Mouse (Mus musculus) ovary, adult 18-20 months (tissue): ENCODE data around the gene Gucy2c.

ENCODE experiments used
- DNase-seq: peaks from one replicate; pipeline ENCODE4 v3.0.0; 2022; ENCODE audit warnings: low spot score, mixed read lengths

Gene Gucy2c

DNA sequence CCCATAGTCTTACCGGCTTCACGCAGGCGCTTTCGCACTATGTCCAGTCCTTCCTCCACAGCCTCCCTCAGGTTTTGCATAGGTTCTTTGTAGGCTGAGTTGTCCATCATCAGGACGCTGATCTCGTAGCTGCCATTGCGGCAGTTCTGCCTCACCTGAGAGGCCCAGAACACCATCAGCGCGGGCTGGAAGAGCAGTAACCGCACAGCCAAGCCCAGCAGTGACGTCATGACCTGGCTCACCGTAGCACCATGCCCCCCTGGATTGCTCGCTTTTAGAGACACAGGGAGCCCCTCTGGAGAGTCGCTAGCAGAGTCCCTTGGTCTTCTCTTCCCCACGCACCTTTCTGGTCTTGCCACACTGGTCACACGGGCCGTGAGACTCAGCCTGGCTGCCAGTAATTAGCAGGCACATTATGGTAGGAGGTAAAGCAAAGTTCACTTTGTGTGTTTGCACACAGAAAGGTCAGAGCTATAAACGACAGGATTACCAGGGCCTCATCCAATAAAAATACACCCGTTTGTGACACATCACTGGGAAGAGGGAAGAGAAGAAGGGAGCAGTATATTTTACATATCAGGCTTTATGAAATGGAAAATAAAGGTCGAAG is at the start of gene Gucy2c:
Gucy2c (minus strand) TSS at position 389 of the 610 bp plus-strand sequence.
- no peak for DNase-seq

DNA sequence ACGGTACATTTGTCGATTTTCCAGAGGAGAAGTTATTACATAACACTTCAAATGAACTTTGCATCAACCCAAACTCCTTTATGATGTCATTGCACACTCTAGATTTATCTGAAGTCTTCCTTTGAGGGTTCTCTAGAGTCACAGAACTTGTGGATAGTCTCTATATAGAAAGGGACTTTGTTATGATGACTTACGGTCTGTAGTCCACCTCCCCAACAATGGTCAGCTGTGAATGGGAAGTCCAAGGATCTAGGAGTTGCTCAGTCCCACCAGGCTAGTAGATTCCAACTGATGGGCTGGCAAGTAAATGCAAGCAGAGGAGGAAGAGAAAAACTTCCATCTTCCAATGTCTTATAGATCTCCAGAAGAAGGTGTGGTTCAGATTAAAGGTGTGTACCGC is 47.1 kb upstream of the Gucy2c start:
- DNase-seq: no peak

DNA sequence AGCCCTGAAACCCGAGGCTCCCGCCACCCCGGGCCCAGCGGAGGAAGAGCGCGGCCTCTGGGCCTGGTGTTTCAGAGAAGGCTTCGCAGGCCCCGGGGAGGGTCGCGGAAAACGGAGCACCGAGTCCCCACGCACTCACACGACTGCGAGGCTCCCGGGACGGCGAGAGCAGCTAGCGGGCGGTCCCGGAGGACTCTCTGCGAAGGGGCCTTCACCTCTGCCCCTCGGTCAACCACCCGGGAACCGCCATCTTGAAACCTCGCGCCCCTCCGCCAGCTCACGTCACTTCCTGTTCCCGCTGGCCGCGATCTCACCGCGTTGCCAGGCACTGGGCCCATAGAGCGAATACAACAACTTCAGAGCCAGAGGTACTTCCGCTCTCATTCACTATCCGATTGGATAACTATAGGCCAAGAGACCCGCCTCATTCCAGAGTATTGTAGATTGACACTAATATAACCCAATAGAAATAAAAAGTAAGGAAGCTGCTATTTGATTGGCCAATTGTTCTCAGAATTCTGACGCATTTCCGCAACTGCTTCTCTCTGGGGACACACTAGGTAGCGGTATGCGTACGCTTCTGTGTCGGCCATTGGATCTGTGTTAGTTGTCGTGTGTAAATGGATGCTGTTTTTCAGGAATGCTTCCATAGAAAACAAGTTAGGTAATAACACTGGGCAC is 46.5 kb upstream of the Gucy2c start, which contains the start of gene Wbp11:
Wbp11 (minus strand) TSS at position 353 of the 681 bp plus-strand sequence.
- peak; percentile 94 for DNase-seq

DNA sequence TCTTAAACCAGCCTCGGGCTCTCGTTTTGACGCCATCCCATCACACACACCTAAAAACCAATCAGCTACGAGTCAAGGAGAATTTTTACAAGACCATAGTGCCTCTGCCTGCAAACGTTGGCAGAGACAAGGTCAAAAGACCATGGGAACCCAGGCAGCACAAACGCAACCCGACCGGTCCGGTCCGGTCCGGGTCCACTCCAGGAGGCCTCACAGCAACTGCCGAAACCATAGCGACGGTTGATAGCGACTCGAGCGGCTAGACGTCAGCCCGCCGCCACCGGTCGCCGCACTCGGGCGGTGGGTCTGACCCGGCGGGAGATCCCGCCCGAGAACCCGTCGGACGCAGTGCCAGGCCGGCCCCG is 45.9 kb upstream of the Gucy2c start, which contains the start of gene BC049715:
BC049715 (plus strand) TSS at position 111 of the 365 bp plus-strand sequence.
- DNase-seq: no peak

DNA sequence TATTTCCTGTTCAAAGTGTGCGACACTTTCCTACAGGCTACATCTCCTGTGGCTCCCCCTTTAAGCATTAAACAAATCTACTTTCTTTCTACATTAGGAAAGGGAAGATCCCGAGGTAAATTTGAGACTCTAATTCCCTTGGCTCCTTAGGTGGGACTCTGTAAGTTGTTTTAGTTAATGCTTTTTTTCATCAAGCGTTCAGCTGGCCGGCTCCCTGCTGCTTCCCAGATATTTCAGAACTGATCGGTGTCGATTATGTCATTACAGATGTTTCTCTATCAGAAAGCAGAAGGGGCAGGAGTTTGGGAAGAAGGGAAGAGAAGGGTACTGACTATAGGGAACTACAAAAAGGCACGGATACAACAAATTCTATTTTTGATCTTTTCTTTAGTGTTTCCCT is 45.6 kb upstream of the Gucy2c start:
- DNase-seq: no peak

DNA sequence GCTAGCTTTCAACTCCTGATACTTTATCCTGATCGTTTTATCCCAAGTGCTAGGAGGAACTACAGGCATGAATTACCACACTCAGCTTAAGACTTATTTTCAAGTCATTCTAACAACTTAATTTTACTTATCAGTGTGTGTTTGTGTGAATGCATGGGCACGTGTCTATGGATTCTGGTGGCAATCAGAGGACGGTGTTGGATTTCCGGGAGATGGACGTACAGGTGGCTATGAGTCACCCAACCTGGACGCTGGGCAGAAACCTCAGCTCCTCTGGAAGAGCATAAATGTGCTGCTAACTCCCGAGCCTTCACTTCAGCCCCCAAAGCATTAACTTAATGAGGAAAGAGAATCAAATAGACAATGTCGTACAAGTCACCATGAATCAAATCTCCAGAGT is 43.4 kb upstream of the Gucy2c start:
- no peak for DNase-seq

DNA sequence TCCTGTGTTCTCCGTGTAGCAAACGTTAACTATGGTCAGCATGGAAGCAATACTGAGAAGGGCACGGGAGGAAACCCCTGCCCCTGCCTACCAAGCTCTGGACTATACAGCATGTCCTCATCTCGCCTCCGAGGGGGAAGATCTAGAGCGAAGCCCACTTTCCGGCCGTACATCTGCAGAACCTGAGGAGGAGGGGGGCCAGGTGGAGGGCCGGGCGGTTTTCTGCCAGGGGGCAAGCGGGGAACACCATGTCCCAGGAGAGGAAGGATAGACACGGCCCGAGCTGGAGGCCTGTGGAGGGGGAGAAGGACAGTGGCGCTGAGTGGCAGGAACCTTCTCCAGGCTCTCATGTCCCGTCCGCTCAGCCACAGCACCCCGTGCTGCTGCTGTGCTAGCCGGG is 39.5 kb upstream of the Gucy2c start:
- DNase-seq: no peak

DNA sequence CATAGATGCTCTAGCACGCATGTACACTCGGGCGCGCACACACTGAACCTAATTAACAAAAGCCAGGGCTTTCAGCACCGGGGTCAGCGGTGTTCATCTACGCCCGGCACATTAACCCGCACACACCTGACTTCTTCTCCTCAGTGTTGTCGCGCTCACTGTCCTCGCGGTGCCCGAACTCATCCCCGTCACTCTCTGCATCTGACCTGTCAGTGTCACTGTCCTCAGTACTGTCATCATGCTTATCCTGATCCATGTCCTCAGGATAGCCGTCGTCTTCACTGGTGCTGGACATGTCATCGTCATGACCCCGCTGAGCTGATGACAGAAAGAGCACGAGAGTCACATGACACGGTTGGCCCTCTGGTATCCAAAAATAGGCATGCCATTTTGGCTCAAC is 38.8 kb upstream of the Gucy2c start:
- DNase-seq: no peak

DNA sequence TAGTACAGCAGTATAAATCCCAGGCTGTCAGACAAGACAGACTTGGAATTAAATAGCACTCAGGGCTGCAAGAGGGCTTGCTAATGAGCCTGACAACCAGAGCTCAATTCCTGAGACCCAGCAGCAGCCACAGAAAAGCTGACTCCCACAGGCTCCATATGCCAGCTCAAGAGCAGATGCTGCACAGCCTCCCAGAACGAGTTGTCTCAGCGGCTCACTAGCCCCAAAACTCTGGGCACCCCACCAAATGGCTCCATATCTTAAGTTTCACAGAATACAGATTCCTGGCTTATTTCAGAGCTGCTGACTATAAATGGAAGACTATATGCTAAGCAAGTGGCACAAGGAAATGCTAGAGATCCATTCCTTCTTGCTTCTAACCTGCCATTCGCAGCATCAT is 36.0 kb upstream of the Gucy2c start:
- DNase-seq: no peak

DNA sequence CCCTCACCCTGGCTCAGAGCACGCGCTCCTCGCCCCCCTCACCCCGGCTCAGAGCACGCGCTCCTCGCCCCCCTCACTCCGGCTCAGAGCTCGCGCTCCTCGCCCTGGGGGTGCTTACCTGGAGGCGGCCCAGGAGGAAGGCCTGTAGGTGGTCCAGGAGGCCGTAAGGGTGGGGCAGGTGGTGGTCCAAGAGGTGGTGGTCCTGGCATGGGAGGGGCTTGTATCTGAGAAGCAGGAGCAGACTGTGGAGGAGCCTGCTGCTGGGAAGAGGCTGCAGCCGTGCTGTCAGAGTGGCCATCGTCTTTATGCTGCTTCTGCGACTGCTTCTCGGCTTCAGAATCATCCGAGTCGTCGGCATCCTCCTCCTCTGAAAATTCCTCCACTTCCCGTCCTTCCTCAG is 35.3 kb upstream of the Gucy2c start:
- no peak for DNase-seq

DNA sequence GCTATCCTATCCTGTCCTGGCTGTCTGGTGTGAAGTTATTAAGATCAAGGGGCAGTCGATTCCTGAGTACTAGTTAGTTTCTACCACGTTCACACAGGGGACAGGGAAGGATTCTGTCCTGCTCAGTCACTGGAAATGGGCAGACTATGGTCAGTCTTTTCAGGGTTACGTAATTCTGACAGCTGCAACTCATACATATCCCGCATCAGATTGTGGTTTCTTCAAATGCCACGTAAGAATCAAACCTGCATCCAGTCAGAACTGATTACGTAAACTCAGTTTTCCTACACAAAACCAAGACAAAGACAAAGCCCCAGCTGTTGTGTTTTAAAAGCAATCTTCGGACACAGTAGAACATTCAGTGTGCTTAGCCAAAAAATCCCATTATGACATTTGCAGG is 33.8 kb upstream of the Gucy2c start:
- DNase-seq: no peak

DNA sequence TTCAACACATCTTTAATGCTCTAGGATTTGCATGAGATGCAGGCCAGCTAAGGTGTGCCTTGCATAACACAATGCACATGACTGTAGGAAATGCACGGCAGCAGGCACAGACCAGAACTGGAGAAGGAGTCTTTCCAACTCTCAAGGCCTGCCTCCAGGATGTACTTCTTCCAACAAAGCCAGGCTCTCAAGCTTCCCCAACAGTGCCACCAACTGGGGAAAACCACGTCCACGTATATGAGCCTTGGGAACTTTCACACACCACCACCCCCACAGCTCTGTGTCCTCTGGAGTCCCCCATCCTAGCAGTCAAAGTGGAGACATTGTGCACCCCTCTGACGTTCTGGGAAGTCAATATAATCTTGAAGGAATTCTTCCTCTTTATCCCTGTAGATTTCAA is 31.6 kb upstream of the Gucy2c start:
- no peak for DNase-seq

DNA sequence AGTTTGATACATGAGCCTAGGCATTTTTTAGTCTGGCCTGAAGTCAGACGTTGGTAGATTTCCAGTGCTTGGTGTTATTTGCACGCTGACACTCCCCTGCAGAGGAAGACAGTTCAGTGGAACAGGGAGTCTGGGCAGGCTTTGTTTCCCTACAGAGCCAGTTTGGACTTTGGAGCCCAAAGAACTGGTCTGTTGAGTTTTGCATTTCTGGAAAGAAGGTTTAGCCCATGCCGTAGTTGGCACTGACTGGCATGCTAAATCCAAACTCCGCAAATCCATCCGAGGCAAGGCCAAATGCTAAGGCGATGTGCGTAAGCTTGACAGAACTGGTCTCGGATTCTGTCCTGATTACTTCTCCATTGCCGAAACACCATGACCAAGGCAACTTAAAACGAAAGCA is 29.6 kb upstream of the Gucy2c start:
- no peak for DNase-seq

DNA sequence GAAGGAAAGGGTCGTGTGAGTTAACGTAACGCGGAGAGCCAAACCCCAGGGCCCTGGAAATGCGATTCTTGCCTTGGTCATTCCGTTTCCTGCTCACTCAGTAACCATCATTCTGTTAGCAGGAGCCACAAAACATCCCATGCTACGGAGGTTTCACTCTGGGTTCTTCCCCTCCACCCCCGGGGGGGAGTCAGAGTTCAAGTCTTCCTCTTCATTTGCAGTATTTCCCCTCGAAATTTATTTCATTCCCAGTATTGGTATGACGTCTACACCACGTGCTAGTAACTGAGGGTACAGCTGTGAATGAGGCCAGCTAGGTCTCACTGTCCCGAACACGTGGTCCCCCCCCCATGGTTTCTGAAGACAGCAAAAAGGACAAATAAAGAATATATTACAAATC is 28.1 kb upstream of the Gucy2c start:
- no peak for DNase-seq

DNA sequence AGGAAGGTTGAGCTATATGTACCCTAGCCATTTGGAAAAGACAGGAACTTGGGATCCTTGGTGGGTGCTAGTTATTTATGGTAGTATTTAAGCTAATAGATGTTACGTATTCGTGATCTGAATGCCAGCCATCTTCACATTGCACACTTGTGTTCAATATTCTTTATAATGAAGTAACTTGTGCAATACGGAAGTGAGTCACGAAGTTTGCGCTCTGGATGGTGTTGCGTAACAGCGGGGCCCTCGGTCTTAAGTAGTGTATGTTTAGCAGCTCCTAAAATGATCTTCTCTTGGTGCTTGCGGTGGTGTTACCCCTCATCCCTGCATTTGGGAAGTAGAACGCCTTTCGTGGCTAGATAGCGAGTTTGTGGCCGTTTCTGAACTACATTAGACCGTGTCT is 27.5 kb upstream of the Gucy2c start:
- peak; percentile 30 for DNase-seq

DNA sequence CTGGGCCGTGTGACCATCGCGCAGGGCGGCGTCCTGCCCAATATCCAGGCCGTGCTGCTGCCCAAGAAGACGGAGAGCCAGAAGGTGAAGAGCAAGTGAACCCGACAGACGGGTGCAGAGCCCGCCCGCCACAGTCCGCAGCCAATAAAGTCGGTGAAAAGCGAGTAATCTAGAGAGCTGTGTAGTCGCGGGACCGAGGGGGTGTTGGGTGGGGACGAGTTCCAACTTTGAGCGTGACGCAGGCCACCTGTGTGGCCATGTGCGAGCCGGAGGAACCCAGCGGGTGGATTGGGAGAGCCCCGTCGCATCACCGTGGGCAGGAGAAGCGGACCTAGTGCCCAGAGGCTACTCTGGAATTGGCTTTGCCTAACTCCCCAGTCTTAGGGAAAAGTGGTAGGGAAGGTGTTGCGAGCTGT is 27.1 kb upstream of the Gucy2c start:
- no peak for DNase-seq

DNA sequence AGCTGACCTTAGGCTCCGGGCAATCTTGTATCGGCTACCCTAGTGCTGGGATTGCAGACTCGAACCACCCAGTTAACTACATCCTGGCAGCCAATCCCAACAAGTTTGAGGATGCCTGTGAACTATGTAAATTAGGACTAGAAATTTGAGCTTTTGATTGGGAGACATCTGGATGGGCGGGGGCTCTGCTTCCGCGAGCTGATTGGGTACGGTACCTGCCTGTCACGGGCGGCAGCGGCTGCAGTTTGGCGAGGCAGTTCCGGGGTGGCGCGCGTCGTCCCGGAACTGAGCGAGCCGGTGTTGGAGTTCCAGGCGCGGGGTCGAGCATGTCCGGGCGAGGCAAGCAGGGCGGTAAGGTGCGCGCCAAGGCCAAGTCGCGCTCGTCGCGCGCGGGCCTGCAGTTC is 26.5 kb upstream of the Gucy2c start, which contains the start of gene H2afj:
H2afj (plus strand) TSS at position 231 of the 404 bp plus-strand sequence.
- peak; percentile 96 for DNase-seq

DNA sequence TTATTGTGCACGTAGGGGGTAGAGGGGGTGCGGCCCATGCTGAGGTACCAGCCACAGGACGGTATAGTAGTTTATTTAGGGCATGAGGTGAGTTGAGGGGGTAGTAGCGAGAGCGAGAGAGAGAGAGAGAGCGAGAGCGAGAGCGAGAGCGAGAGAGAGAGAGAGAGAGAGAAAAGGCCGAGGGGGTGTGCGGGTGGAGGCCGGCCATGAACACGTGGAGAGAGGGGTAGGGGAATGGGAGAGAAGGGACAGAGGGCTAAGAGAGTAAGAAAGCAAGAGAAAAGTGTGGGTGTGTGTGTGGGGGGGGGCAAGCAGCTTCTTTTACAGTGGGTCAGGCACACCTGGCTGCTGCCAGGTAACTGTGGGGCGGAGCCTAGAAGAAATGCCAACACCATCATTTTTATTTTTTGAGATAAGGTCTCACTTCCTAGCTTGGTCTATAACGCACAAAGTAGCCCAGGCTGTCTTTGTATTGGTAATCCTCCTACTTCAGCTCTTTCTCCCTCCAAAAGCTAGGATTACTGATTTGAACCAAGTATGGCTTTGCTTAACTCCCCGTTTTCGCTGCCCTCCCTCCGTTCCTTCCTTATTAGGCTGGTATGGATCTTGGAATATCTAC is 25.9 kb upstream of the Gucy2c start:
- no peak for DNase-seq

DNA sequence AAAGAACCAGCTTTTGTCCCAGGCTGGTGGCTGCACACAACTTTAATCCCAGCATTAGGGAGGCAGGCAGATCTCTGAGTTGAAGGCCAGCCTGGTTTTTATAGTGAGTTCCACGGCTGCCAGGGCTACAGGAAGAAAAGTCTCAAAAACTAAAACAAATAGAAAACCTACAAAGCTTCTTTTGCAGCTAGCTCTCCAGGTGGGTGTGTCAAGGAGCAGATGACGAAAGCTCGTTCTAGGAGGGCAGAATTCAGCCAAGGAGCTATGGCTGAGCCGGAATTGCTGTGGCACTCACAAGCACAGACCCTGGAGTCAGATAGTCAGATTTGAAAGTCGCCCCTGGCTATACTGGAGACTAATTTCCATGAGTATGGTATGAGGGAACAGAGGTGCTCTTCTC is 25.3 kb upstream of the Gucy2c start:
- no peak for DNase-seq

DNA sequence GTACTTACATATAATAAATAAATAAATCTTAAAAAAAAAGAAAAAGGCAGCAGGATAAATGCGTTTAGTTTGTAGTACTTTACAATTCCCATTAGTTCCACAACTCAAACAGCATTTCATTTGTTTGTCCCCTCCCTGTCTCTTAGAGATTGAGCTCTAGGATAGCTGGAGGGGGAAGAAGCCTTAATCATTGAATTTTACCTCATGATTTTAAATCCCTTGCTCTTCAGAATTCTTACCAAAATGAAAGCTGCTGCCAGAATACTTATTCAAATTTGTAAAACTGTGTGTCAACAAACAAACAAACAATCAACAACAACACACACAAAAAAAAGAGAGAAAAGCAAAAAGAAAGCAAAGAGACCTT is 23.8 kb upstream of the Gucy2c start:
- DNase-seq: no peak

DNA sequence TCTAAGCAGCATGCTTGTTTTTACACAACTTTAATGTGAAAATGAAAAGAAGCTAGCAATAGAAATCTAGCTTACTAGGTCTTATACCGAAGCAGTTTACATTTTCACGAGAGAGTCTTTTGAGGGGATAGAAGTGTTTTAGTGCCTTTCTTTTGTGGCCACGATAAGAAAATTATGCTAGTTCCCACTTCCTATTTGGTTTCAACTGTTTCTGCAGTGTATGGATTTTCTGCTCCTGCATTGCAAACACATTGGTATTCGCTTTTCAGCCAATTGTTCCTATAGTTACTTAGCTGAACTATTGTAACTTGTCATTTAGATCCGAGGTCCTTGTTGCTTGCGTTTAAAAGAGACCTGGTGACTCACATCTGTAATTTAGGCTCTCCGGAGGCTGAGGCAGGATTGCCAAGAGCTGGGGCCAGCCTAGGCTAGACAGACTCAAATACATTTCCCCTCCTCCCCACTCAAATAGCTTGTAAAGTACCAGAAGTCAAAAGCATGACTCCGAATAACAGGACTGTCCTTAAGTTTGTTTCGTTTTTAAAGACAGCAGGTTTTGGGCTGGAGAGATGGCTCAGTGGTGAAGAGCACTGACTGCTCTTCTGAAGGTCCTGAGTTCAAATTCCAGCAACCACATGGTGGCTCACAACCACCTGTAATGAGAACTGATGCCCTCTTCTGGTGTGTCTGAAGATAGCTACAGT is 23.3 kb upstream of the Gucy2c start:
- DNase-seq: no peak

DNA sequence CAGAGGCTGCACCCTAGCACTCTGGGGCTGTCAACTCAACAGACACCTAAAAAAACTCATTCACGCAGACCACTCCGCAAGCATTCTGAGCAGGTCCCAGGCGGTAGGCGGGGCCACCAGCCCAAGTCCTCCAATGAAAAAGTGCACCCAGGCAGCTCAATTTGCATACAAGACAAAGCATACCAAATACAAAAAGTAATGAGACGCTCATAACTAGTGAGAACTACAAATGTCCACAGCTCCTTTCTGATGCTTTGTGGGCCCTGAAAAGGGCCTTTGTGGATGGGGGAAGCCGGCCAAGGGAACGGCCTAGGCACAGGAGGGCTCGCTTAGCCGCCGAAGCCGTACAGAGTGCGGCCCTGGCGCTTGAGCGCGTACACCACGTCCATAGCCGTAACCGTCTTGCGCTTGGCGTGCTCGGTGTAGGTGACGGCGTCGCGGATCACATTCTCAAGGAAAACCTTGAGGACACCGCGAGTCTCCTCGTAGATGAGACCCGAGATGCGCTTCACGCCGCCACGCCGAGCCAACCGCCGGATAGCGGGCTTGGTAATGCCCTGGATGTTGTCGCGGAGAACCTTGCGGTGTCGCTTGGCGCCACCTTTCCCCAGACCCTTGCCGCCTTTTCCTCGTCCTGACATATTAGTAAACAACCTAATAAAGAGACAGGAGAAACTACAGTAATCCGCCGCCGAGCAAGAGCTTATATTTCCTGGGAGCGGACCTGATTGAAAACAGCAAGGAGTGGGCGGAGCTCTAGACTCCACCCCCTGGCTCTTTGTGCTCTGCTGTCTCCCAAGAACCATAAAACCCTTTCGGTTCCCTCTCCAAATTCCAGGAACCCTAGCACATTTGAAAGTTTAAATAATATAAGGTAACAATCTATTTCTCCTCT is 22.4 kb upstream of the Gucy2c start, which contains the start of gene Hist4h4:
Hist4h4 (minus strand) TSS at position 677 of the 895 bp plus-strand sequence.
- DNase-seq: peak; percentile 92
